Mouse (Mus musculus): Measurements from ENCODE around the gene Akr1b10.
A peak's percentile ranks its signal among the peaks of the same experiment; 100 is the strongest.
"Not testable (repeated sequence)": the region's sequence is repeated elsewhere in the genome, so short reads cannot be mapped to it uniquely, and the experiment has no call there.

Akr1b10 gene

DNA sequence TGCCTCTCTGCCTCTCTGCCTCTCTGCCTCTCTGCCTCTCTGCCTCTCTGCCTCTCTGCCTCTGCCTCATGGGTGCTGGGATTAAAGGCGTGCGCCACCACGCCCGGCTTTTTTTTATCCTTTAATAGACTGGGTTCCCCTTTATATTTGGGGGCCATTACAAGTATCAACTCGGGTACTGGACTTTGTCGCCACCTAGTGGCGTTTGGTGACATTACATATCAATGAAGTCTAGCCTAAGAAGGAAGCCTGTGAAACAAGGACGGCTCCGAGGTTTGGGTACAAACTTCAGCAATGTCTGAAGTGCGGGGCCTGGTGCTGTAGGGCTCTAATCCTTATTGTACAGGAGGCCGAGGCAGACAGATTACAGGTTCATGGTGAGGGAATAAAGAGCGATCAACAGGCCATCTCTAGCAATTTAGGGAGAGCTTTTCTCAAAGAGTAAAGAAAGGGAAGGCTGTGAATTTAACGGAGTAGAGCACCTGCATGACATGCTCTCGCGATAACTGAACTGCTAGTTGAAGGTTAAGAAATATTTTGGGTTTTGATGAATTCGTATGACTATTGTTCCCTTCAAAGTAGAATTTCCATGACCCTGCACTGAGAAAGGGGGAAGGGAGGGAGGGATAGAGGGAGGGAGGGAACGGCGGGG is 12.2 kb upstream of the Akr1b10 start:
- peak; percentile 78 for DNase-seq (ENCODE audit: extremely low read depth, low read depth)

GRCm38 (mm10) chr6:34373841-34374240 is 10.2 kb upstream of the Akr1b10 start:
- DNase-seq (ENCODE audit: extremely low read depth, low read depth), result peak; percentile 13

DNA sequence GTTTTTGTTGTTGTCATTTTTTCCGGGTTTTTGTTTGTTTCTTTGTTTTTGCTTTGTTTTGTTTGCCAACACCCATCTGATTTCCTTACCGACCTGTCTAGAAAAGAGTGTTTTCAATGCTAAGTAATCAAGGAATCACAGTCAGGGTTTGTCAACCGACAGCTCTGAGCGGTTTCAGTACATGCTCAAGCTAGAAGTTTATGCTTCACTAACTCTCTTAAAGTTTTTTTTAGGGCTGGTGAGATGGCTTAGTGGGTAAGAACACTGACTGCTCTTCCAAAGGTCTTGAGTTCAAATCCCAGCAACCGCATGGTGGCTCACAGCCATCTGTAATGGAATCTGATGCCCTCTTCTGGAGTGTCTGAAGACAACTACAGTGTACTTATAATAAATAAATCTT is 8.1 kb upstream of the Akr1b10 start:
- not testable (repeated sequence) for DNase-seq (ENCODE audit: extremely low read depth, low read depth)

- no peak for DNase-seq (ENCODE audit: extremely low read depth, low read depth)
Measured at GRCm38 (mm10) chr6:34383401-34383800, 617 bp upstream of the Akr1b10 start.

- DNase-seq (ENCODE audit: extremely low read depth, low read depth), result peak; percentile 17
Measured at GRCm38 (mm10) chr6:34384701-34385370, 818 bp downstream of the Akr1b10 start.

- DNase-seq (ENCODE audit: extremely low read depth, low read depth), result no peak
Measured at GRCm38 (mm10) chr6:34388420-34389156, 4.6 kb downstream of the Akr1b10 start.

- DNase-seq (ENCODE audit: extremely low read depth, low read depth), result no peak
Measured at GRCm38 (mm10) chr6:34395897-34396296, 11.9 kb downstream of the Akr1b10 start.

DNA sequence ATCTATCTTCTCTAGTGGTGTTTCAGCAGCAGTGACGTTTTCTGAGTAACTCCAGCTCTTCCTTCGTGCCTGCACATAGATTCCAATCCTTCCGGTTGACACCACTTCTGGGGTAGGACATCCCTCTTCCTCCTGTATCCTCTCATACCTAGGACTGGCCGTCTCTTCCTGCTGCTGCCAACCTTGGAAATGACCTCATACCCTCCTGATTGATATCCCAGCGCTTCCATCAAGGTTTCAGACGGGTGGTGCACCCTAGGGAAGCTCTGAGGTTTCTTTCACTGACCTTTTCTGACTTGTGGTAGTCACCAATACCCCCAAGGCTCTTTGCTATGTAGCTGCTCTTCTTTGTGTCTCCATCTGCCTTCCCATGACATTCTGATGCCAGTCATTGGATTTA is 14.4 kb downstream of the Akr1b10 start:
- no peak for DNase-seq (ENCODE audit: extremely low read depth, low read depth)

DNA sequence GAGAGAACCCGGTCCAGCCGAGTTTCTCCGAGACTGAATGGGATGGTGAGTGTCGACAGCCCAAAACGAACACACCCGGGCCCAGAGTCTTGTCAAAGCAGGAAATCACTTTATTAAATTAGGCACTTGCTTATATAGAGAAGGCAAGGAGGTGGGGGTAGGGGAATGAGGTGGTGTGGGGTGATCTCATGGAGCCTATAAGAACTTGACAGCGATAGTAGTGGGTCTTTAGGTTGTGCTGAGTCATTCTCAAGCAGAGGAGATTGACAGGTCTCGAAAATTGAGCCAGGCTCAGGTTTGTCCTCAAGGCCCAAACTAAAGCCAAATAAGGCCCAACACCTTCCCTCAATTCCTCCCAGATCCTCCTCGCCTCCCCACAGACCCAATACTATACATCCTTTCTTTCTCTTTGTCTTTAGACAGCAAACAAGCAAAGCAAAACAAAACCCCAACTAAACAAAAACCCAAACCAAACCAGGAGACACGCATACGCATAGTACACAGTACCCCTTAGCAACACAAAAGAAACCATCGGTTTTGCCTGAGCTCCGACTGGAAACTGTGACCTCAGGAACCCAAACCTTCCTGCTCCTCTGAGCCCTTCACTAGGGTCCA is 15.7 kb downstream of the Akr1b10 start:
- no peak for DNase-seq (ENCODE audit: extremely low read depth, low read depth)

DNA sequence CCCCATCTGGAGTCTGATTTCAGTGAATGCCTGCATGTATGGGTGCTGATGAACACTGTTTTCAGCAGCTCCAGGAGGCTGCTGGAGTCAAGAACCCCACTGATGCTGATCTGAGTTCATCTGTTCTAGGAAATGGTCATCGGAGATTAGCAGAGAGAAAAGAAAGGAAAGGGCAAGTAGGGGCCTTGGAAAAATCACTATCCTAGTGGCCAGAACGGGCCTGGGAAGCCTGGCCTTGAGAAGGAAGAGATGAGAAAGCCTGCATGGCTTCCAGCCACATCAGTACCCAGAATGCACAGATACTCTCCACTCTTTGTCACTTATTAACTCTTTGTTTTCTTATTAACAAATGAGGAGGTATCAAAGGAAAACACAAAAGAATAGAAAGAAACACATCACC is 16.7 kb downstream of the Akr1b10 start:
- DNase-seq (ENCODE audit: extremely low read depth, low read depth), result no peak

GRCm38 (mm10) chr6:34406746-34407145 is 22.7 kb downstream of the Akr1b10 start:
- DNase-seq (ENCODE audit: extremely low read depth, low read depth), result no peak

GRCm38 (mm10) chr6:34407403-34407802 is 23.4 kb downstream of the Akr1b10 start:
- no peak for DNase-seq (ENCODE audit: extremely low read depth, low read depth)

DNA sequence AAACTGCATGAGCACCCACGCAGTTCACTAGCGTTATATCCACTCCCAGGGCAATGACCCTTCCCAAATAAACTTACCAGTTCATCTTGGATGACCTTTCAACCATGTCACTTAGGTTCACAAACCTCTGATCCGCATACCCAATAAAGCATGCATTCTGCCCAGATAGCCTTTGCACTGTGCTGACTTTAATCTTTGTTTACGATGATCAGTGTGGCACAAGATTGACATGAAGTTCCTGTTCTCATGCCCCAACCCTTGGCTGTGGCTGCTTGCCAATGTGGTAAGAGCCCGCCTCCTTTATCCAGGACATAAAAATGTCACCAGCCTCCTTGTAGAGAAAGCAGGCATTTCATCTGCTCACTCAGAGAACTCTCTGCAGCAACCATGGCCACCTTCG is 28.0 kb downstream of the Akr1b10 start, which contains the start of gene Akr1b7:
Gene Akr1b7, plus strand, starts transcription at position 312 of the 400 bp plus-strand sequence.
- peak; percentile 6 for DNase-seq (ENCODE audit: extremely low read depth, low read depth)

GRCm38 (mm10) chr6:34412688-34413087 is 28.7 kb downstream of the Akr1b10 start:
- DNase-seq (ENCODE audit: extremely low read depth, low read depth), result no peak

GRCm38 (mm10) chr6:34413386-34413785 is 29.4 kb downstream of the Akr1b10 start:
- DNase-seq (ENCODE audit: extremely low read depth, low read depth), result not testable (repeated sequence)

- DNase-seq (ENCODE audit: extremely low read depth, low read depth), result no peak
Measured at GRCm38 (mm10) chr6:34416521-34416920, 32.5 kb downstream of the Akr1b10 start.

DNA sequence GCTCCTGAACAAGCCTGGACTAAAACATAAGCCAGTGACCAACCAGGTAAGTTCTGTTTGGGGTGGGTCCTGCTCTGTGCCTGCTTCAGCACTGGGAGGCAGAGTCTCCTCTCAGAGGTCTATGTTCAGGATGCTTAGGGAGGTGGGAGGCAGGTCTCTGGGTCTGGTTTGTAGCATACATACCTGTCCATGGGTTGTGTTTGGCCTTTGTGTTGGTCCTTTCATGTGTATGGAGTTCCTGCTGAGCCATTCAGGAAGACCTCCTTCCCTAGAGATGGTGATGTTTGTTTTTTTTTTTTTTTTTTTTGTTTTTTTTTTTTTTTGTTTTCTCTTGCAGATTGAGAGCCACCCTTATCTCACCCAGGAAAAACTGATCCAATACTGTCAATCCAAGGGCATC is 35.1 kb downstream of the Akr1b10 start:
- no peak for DNase-seq (ENCODE audit: extremely low read depth, low read depth)

DNA sequence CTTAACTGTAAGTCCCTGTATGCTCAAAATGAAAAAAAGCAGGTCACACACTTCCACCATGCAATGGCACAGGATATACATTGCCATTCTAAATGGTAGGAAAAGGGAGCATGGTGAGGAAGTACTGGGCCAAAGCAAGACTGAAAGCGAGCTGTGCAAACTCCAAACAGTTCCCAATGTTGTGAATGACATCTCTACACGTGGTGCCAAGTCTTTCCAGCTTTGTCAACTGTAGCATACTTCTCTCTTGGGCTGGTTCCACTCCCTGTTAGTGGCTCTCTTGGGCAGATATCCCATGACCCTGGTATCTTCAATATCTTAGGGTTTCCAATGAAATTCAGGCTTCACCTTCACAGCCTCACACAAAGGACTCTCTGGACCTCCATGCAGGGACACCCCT is 55.0 kb downstream of the Akr1b10 start:
- no peak for DNase-seq (ENCODE audit: extremely low read depth, low read depth)

DNA sequence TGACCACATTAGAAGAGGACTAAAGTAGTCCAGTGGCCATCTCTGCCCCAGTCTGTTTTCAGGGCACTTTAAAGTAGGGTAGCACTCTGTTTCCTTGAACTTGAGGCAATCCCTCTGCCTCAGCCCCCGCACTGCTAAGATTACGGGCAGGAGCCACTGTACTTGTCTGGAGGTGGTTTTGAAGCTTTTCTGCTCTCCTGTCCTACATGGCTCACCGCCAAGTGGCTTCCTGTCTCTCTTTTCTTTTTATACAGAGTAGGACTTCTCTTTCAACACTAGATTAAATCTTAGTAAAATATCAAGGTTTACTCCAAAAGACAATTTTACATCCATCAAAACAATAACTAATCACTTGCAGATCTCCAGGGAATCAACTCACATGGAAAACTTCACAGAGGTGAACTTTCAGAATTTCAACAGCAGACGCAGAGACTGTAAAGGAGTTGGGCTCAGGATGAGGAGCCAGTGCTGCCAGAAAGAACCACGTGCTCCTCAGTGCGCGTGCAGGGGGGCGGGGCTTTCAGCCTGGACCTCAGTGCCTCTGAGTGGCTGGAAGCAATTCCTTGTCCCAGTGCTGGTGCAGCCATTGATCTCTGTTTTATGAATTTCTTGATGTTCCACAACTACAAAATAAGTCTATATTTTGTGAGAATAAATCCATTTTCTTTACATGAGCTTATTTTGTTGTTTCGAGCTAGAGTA is 57.7 kb downstream of the Akr1b10 start:
- no peak for DNase-seq (ENCODE audit: extremely low read depth, low read depth)

DNA sequence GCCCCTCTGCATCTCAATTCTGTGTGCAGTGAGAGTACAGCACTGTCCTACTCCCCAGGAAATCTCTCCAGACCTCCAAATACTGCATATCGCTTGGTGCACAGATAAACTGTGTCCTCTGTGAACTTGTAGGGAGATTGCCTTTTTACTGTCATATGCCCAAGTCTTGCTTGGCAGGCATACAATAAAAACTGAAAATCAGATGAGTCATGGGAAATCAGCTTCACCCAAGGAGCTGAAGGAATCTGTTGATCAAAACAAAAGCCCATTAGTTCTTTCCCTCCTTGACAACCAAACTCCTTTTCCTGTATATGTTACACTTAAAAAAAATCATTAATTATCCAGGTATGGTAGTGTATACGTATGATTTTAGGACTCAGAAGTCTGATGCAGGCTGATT is 59.8 kb downstream of the Akr1b10 start:
- no peak for DNase-seq (ENCODE audit: extremely low read depth, low read depth)
